Mouse (Mus musculus) spleen, adult 18-20 months (tissue): ENCODE measurements around the gene Prdx6b.

Source experiments
- DNase-seq, 2 experiments: peaks; one replicate each; pipeline ENCODE4 v3.0.0; 2022; ENCODE audit warnings: mixed read lengths in 2 of 2

Prdx6b gene

DNA sequence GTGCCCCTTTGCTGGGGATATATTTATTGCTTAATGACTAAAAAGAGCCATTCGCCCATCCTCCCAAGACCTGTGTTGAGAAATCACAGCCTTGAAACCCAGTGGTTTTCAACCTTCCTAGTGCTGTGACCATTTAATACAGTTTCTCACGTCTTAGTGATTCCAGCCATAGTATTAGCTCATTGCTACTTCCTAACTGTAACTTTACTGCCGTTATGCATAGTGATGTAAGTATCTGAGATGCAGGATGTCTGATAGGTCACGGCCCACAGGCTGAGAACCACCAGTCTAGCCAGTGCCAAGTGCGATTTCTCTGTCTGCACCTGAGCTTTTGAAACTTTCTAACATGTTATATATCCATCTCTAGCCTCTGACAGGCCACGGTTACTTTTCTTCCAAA, 35.0 kb downstream of the Prdx6b start:
- DNase-seq: no peak

DNA sequence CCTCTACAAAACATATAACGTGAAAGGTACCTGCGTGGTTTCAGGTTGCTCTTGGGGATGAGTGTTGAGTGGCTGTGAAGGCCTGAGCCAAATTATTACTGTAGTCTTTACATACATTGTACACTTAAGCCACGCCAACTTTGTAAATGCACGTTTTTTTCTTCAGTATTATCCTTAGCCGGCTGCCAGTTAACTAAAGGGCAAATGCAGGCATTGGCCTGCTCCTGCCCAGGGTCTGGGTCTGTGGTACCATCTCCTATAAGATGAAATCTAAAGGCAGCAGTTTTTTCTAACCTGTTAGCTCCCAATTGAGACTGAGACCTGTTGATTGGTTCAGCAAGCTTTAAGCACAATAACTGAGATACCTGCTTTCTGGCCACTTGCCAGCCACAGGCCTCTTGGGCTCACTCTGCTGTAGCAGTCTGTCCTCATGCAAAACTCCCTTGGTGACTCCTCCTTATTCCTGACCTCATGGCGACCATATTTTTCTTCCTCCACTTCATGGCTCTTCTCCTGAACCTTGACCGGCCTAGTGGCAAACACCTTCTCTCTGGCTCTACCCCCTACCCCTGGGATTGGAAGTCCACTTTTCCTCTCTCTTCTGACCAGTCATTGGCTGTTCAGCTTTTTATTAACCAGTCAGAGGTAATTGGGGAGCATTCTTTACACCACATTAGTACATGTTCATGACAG, 36.8 kb downstream of the Prdx6b start:
- DNase-seq: no peak

DNA sequence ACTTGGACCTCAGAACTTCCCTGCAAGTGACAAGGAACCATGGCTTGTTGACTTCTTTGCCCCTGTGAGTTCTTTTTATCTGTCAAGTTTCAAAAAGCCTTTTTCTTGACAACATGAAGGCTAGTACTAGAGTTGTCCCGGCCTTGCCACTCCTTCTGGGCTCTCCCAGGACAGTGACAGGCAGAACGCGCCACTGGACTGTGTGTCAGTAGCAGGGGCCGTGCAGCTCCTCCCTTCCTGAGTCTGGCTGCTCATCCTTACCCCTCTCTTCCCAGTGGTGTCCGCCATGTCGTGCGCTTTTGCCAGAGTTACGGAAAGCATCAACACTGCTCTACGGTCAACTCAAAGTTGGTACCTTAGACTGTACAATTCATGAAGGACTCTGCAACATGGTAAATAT, 48.3 kb downstream of the Prdx6b start:
- no peak for DNase-seq
